Mouse (Mus musculus) embryonic facial prominence, embryonic 12.5 days (tissue): ENCODE measurements around the gene Ablim2. TPM values are rescaled to one million over a fixed set of nuclear protein-coding genes. Genes with fewer than 3 reads are reported as not detected.

Experiments
- ATAC-seq: fragments of 200-750 bp; cut with Nextera tagmentation; 2 replicates; pipeline ENCODE4 v1.8.0; 2017; ENCODE audit not compliant: insufficient number of reproducible peaks, insufficient read depth, low FRiP score, low TSS enrichment
- H3K27ac ChIP-seq: fragments of 300-500 bp; sonication (generic); 2 replicates; pipeline ENCODE4 v1.5.1; 2016; ENCODE audit warnings: mild to moderate bottlenecking
- H3K27me3 ChIP-seq: fragments of 300-500 bp; sonication (generic); 2 replicates; pipeline ENCODE4 v1.6.1; 2016; ENCODE audit warnings: mild to moderate bottlenecking, moderate library complexity
- H3K36me3 ChIP-seq: fragments of 300-500 bp; sonication (generic); 2 replicates; pipeline ENCODE4 v1.6.1; 2016; ENCODE audit warnings: mild to moderate bottlenecking
- H3K4me1 ChIP-seq: fragments of 300-500 bp; sonication (generic); 2 replicates; pipeline ENCODE4 v1.6.1; 2016
- H3K4me2 ChIP-seq: fragments of 300-500 bp; sonication (generic); replicated peaks from 2 replicates; pipeline ENCODE4 v1.6.1; 2016; ENCODE audit warnings: mild to moderate bottlenecking, moderate library complexity
- H3K4me3 ChIP-seq: fragments of 300-500 bp; sonication (generic); 2 replicates; pipeline ENCODE4 v1.5.1; 2016; ENCODE audit warnings: mild to moderate bottlenecking
- H3K9ac ChIP-seq: fragments of 300-500 bp; sonication (generic); 2 replicates; pipeline ENCODE4 v1.6.1; 2016; ENCODE audit warnings: mild to moderate bottlenecking, moderate library complexity
- H3K9me3 ChIP-seq: fragments of 300-500 bp; sonication (generic); 2 replicates; pipeline ENCODE4 v1.6.1; 2016; ENCODE audit warnings: mild to moderate bottlenecking, moderate library complexity
- WGBS: fragments of 180-500 bp; shearing (Covaris S2); methylation state at CpG from one replicate; pipeline ENCODE4 v1.1.7; 2016; 5-methylcytosine and 5-hydroxymethylcytosine counted together
- polyA plus RNA-seq: library from polyadenylated mRNA; unstranded; fragments of >200 nt; fragmentation: Nextera tagmentation; extraction: Ambion mirVana; gene quantifications from 2 replicates; pipeline ENCODE4 v1.2.1, GENCODE M21; 2016

Ablim2 gene
- polyA plus RNA-seq, 1 experiment from 2014 or later, result 0.37 TPM

DNA sequence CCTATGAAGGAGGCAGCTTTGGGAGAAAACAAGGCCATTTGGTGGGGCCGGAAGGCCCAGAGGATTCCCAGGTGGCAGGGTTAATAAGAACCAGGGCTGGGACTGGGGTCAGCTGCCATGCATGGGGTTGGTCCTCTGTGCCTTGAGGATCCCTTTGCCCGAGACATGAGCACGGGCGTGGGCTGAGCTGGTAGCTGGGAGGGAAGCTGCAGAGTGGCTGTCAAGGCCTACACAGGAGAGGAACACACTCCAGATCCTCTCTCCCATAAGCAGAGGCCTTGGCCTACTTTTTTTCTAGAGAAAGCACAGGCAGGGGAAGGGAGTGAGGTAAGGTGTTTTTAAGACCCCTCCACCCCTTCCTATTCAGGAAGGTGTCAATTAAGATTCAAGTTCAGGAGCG lies 65.0 kb downstream of the Ablim2 start:
- H3K9ac ChIP-seq, result no peak overlapping the region
- H3K4me3 ChIP-seq, result no peak overlapping the region
- no peaks in the 10 kb centered on the region for H3K9me3 ChIP-seq
- no peak overlapping the region for H3K27ac ChIP-seq
- no peak for ATAC-seq
- WGBS, result 65% methylated on average over 5 of the region's 5 CpGs
- H3K36me3 ChIP-seq, result no peaks in the 10 kb centered on the region
- no peak overlapping the region for H3K4me2 ChIP-seq
- no peaks in the 10 kb centered on the region for H3K4me1 ChIP-seq
- H3K27me3 ChIP-seq, result no peaks in the 10 kb centered on the region

DNA sequence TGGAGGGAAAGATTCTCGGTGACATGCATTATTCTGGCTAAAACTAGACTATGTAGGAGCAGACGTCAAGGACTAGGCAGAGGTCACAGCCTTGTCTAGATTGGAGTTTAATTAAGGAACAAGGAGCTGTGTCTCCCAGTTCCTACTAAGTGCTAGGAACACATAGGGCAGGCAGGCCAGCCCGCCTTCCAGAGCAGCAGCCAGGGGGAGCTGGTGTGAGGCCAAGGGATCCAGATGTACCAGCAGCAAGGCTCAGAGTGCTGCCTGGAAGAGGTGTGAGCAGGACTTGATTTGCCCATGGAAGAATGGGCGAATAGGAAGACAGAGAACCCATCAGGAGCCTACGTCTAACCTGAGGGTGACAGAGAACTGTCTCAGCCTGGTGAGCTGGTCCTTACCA lies 68.8 kb downstream of the Ablim2 start:
- 70% methylated on average over 5 of the region's 5 CpGs for WGBS
- no peaks in the 10 kb centered on the region for H3K9me3 ChIP-seq
- no peaks in the 10 kb centered on the region for H3K27me3 ChIP-seq
- H3K9ac ChIP-seq, result no peak overlapping the region
- no peak overlapping the region for H3K4me3 ChIP-seq
- no peak for ATAC-seq
- no peaks in the 10 kb centered on the region for H3K36me3 ChIP-seq
- H3K4me1 ChIP-seq, result no peaks in the 10 kb centered on the region
- H3K27ac ChIP-seq, result no peak overlapping the region
- no peak overlapping the region for H3K4me2 ChIP-seq

DNA sequence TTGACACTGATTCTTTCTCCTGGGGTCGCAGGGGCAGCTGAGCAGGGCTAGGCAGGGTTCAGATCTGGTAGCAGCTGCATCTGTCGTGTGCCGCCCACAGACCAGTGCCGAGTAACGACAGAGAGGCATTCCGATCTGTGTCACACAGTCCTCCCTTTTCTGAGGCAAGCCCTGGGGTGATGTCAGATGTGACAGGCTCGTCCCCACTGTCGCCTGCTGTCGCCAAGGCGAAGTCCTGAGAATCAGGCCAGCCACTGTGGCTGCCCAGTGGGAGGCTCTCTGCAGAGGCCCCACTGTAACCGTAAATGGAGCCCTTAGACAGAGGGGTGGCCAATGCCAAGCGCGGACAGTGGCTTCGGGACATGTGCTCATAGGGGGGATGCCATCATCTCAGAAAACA lies 69.4 kb downstream of the Ablim2 start:
- Histone ChIP-seq H3K9me3 (no peaks in the 10 kb centered on the region), H3K4me2 (no peak overlapping the region), H3K36me3 (no peaks in the 10 kb centered on the region), H3K9ac (no peak overlapping the region), H3K27me3 (no peaks in the 10 kb centered on the region), H3K27ac (no peak overlapping the region), H3K4me1 (no peaks in the 10 kb centered on the region), H3K4me3 (no peak overlapping the region)
- ATAC-seq, result no peak
- WGBS, result 39% methylated on average over 14 of the region's 14 CpGs

DNA sequence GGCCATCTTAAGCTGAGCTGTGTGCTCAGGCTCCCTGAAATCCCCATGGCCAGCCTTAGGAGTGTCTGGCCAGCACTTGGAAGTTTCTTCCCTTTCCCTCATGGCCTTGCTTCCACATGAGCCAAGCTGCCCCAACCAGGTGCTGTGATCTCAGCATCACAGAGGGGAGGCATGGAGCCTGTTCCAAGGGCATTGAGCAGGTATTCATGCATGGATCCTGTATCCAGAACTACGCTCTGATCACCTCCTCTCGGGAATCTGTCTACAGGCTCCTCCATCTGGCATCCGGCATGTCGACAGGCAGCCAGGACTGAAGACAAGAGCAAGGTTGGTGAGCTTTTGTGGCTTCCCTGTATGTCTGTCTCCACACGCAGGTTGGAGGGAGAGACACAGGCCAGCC lies 70.2 kb downstream of the Ablim2 start:
- H3K4me3 ChIP-seq, result no peak overlapping the region
- H3K27ac ChIP-seq, result no peak overlapping the region
- no peaks in the 10 kb centered on the region for H3K4me1 ChIP-seq
- no peak for ATAC-seq
- no peaks in the 10 kb centered on the region for H3K36me3 ChIP-seq
- no peaks in the 10 kb centered on the region for H3K9me3 ChIP-seq
- H3K9ac ChIP-seq, result no peak overlapping the region
- no peak overlapping the region for H3K4me2 ChIP-seq
- no peaks in the 10 kb centered on the region for H3K27me3 ChIP-seq
- WGBS, result 83% methylated on average over 5 of the region's 5 CpGs

DNA sequence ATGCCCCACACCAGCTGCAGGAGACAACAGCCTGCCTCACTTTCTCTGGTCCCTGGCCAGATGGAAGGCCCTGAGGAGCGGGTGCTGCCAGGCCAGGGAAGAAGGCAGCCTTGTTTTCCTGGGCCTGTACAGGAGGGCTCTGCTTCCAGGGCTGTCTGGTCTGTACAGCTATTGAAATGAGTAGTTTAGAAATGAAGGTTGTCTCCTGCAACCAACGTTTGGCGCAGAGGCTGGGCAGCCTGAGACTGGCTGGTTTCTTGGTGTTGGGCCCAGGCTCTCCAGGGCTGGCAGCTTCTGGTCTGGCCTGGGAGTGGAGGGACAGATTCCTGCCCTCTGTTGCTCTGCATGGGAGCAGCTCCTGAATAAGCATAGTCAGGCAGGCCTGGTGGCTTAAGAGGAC lies 72.4 kb downstream of the Ablim2 start:
- no peaks in the 10 kb centered on the region for H3K27me3 ChIP-seq
- no peak overlapping the region for H3K9ac ChIP-seq
- ATAC-seq, result no peak
- no peak overlapping the region for H3K27ac ChIP-seq
- no peaks in the 10 kb centered on the region for H3K4me1 ChIP-seq
- 67% methylated on average over 3 of the region's 3 CpGs for WGBS
- no peak overlapping the region for H3K4me3 ChIP-seq
- no peaks in the 10 kb centered on the region for H3K9me3 ChIP-seq
- no peaks in the 10 kb centered on the region for H3K36me3 ChIP-seq
- H3K4me2 ChIP-seq, result no peak overlapping the region

DNA sequence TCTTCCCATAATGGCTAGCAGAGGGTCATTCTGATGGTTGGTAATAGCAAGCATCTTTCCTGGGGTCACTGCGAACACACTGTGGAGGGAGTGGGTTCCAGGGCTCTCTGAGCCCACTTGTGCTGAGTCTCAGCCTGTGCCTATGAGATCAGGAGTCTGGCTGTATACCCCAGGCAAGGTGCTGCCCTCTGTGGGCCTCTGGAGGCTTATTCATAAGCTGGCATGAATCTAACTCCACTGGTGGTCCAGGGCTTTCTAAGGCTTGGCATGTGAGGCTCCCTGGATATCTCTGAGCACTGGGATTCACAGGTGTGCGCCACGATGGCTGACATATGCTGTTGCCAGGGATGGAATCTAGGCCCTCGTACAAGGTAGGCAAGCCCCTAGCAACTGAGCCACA lies 76.2 kb downstream of the Ablim2 start:
- H3K27me3 ChIP-seq, result no peaks in the 10 kb centered on the region
- no peak overlapping the region for H3K27ac ChIP-seq
- no peak overlapping the region for H3K9ac ChIP-seq
- no peak overlapping the region for H3K4me3 ChIP-seq
- no peak overlapping the region for H3K4me2 ChIP-seq
- H3K36me3 ChIP-seq, result no peaks in the 10 kb centered on the region
- ATAC-seq, result no peak
- H3K9me3 ChIP-seq, result no peaks in the 10 kb centered on the region
- WGBS, result 78% methylated on average over 4 of the region's 4 CpGs
- H3K4me1 ChIP-seq, result no peaks in the 10 kb centered on the region

DNA sequence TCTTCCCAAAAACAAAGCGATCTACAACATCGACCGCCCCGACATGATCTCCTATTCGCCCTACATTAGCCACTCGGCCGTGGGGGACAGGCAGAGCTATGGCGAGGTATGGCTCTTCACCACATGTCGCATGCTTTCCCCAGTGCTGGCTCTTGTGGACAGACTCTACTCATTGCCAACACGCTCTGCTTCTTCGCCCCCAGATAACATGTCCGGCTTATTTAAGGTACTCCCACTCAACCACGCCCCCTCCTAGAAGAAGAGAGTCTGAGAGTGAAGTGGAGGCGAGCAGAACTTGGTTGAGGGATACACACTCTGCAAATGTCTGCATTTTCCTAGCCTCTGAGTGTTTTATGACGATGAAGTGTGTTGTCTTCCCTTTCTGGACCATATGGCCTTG lies 79.3 kb downstream of the Ablim2 start:
- WGBS, result 92% methylated on average over 15 of the region's 15 CpGs
- Histone ChIP-seq H3K27ac (no peak overlapping the region), H3K4me1 (no peaks in the 10 kb centered on the region), H3K9me3 (no peaks in the 10 kb centered on the region), H3K4me3 (no peak overlapping the region), H3K4me2 (no peak overlapping the region), H3K27me3 (no peaks in the 10 kb centered on the region), H3K36me3 (no peaks in the 10 kb centered on the region), H3K9ac (no peak overlapping the region)
- ATAC-seq, result no peak

DNA sequence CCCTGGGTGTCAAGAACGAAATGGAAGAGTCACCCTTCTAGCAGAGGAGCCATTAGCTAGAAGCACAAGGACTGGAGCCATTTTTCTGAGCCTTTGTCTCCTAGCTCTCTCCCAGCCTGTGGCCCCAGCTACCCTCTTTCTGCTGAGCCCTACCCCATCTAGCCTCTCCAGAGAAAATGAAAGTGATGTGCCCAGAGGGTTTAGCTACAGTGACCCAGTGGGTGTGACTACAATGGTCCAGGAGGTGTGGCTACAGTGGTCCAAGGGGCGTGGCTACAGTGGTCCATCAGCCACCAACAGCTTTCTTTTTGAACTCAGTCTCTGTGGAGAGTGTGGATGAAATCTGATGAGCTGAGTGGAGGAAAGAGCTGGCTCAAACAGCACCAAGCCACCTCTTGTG lies 81.6 kb downstream of the Ablim2 start:
- H3K4me2 ChIP-seq, result no peak overlapping the region
- no peaks in the 10 kb centered on the region for H3K27me3 ChIP-seq
- H3K36me3 ChIP-seq, result no peaks in the 10 kb centered on the region
- no peak overlapping the region for H3K4me3 ChIP-seq
- H3K27ac ChIP-seq, result no peak overlapping the region
- no peaks in the 10 kb centered on the region for H3K4me1 ChIP-seq
- WGBS, result 42% methylated on average over 2 of the region's 2 CpGs
- no peak overlapping the region for H3K9ac ChIP-seq
- H3K9me3 ChIP-seq, result no peaks in the 10 kb centered on the region
- no peak for ATAC-seq

DNA sequence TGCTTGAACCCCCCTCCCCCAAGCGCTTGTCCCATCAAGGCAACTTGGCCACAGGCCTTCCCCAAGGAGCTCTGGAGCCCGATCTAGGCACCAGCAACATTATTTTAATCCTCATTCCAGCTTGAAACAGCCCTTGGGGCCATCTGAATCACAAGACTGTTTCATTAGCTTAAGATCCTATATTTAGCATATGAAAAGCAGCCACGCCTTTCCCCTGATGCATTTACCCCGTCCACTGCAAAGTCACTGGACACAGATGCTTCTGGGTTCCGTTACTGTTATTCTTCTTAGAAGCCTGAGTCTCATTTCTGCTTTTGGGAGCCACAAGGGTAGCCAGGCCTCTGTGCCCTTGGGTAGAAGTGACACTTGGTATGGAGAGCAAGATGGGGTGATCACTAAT lies 93.8 kb downstream of the Ablim2 start:
- H3K36me3 ChIP-seq, result no peaks in the 10 kb centered on the region
- no peaks in the 10 kb centered on the region for H3K9me3 ChIP-seq
- H3K4me2 ChIP-seq, result no peak overlapping the region
- no peaks in the 10 kb centered on the region for H3K27me3 ChIP-seq
- WGBS, result 62% methylated on average over 5 of the region's 5 CpGs
- H3K4me1 ChIP-seq, result no peaks in the 10 kb centered on the region
- H3K27ac ChIP-seq, result no peak overlapping the region
- no peak for ATAC-seq
- H3K4me3 ChIP-seq, result no peak overlapping the region
- no peak overlapping the region for H3K9ac ChIP-seq

DNA sequence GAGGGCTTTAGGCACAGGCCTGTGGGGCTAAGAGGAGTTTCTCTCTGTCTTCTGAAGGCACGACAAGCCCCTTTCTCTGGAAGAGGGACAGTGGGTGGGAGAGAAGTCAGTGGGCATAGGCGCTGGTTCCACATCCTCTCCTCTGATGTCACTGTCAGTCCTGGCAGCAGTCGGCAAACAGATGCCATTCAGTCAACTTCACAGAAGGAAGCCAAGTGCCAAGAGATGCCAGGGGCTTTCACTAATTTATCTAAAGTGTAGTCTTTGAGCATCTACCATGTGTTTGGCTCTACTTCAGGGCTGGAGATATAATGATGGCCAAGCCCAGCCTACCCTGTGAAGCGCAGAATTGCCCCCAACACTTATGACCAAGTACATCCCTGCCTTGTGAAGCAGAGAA lies 95.8 kb downstream of the Ablim2 start:
- H3K27me3 ChIP-seq, result no peaks in the 10 kb centered on the region
- H3K4me1 ChIP-seq, result no peaks in the 10 kb centered on the region
- no peaks in the 10 kb centered on the region for H3K9me3 ChIP-seq
- H3K27ac ChIP-seq, result no peak overlapping the region
- H3K9ac ChIP-seq, result no peak overlapping the region
- 87% methylated on average over 4 of the region's 4 CpGs for WGBS
- ATAC-seq, result no peak
- H3K36me3 ChIP-seq, result no peaks in the 10 kb centered on the region
- H3K4me2 ChIP-seq, result no peak overlapping the region
- H3K4me3 ChIP-seq, result no peak overlapping the region

DNA sequence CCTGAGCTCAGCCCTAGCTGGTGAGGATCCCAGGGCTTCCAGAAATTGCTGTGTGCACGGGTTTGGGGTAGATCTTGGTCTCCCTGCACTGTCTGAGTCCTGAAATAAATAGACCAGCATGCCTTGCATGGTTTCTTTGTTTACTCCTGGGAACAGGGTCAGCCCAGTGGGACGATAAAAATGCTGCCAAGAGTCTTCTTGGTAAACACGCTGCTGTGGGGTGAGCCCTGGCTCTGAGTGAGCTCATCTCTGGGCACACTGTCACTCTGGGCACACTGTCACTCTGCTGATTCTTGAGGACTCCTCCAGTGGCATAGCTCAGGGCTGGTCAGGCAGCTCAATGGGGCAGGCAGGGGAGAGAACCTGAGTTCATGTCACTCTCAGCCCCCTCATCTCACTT lies 98.6 kb downstream of the Ablim2 start:
- H3K36me3 ChIP-seq, result no peaks in the 10 kb centered on the region
- no peak overlapping the region for H3K27ac ChIP-seq
- 61% methylated on average over 3 of the region's 3 CpGs for WGBS
- no peak for ATAC-seq
- H3K4me1 ChIP-seq, result no peaks in the 10 kb centered on the region
- no peaks in the 10 kb centered on the region for H3K9me3 ChIP-seq
- no peaks in the 10 kb centered on the region for H3K27me3 ChIP-seq
- H3K9ac ChIP-seq, result no peak overlapping the region
- no peak overlapping the region for H3K4me2 ChIP-seq
- H3K4me3 ChIP-seq, result no peak overlapping the region

DNA sequence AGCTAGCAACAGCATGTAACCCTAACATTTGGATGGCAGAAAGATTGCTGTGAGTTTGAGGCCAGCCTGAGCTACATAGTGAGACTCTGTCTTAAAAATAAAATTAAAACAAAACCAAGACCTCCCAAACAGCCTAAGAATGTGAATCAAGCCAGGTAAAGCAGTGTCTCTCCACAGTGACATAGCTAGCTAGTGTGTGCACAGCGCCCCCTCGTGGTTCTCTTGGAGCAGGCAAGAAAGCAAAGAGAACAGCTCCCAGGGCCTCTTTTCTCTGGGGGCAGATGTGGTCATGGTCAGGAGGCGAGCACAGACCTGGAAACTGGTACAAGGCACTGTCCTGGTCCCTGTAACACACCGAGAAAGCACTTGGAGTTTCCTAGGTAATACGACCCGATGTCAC lies 100.4 kb downstream of the Ablim2 start:
- ATAC-seq, result no peak
- H3K27me3 ChIP-seq, result no peaks in the 10 kb centered on the region
- WGBS, result 18% methylated on average over 6 of the region's 6 CpGs

DNA sequence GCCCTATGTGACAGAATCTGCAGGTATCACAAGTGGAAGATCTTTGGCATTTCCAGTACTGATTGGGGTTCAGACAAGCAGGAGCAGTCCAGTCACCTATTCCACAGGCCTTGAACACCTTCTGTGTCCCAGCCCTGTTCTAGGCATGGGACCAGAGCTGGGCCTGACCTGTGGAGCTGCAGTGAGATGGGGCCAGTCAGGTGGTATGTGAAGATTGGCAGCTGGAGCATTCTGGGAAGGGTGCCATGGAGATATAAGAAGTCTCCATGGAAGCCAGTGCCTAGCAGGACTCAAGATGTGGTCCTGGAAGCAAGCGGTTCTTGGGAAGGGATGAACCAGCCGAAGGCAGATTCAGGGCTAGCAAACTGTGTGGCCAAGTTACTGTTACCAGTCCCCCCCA lies 103.8 kb downstream of the Ablim2 start:
- Histone ChIP-seq H3K4me3 (no peak overlapping the region), H3K9ac (no peak overlapping the region), H3K4me1 (no peaks in the 10 kb centered on the region), H3K4me2 (no peak overlapping the region), H3K27ac (no peak overlapping the region), H3K27me3 (no peaks in the 10 kb centered on the region), H3K36me3 (no peaks in the 10 kb centered on the region), H3K9me3 (no peaks in the 10 kb centered on the region)
- 89% methylated on average over 2 of the region's 2 CpGs for WGBS
- no peak for ATAC-seq

More for the DNA sequence above, 100.4 kb downstream of the Ablim2 start:
- Histone ChIP-seq H3K4me2 (no peak overlapping the region), H3K4me1 (no peaks in the 10 kb centered on the region), H3K4me3 (no peak overlapping the region), H3K9ac (no peak overlapping the region), H3K36me3 (no peaks in the 10 kb centered on the region), H3K9me3 (no peaks in the 10 kb centered on the region), H3K27ac (no peak overlapping the region)
